ENCODE assay signal across 12 mouse cellular contexts in genomic region chr9:77254514-77254913, GRCm38 (mm10).
"Had no signal": no experiment of that assay in that cellular context is flagged by ENCODE, and none has a peak within 500 bp of the region (broad histone marks: within the 10 kb centered on the region; RNA-seq: fewer than 3 reads in every experiment).

No protein-coding gene starts in this region.

- H3K4me3 ChIP-seq: liver, embryonic 13.5 days; midbrain, embryonic 10.5 days; midbrain, embryonic 13.5 days had no signal

- ATAC-seq: intestine, embryonic 16.5 days; midbrain, embryonic 13.5 days had no signal

- DNase-seq: kidney, adult 18-20 months; kidney, adult 9 months; kidney, postnatal 14 days; kidney, postnatal 4 days; liver, embryonic 13.5 days; lung, adult 2 months; lung, postnatal 14 days; lung, postnatal 4 days; thymus, postnatal 25 days had no signal

- H3K27ac ChIP-seq: liver, embryonic 13.5 days; midbrain, embryonic 10.5 days; midbrain, embryonic 13.5 days had no signal

- H3K4me1 ChIP-seq: midbrain, embryonic 10.5 days; midbrain, embryonic 13.5 days had no signal

- H3K36me3 ChIP-seq: liver, embryonic 13.5 days; midbrain, embryonic 10.5 days; midbrain, embryonic 13.5 days had no signal

- H3K27me3 ChIP-seq: liver, embryonic 13.5 days; midbrain, embryonic 13.5 days had no signal
